Mouse (Mus musculus): ENCODE data around the gene Defb21.

Defb21 gene

GRCm38 (mm10) chr2:152572114-152572794 is at the start of gene Defb21:
Defb21 (plus strand) TSS chr2:152572744.
- in situ Hi-C loops (cut with MboI, MseI): no loop called here

- in situ Hi-C loops (cut with MboI, MseI): no loop called here
Measured at GRCm38 (mm10) chr2:152539944-152540710, 32.4 kb upstream of the Defb21 start, which contains the start of gene Defb29. Defb29 (minus strand) TSS chr2:152540098.

- in situ Hi-C loops (cut with MboI, MseI): no loop called here
Measured at GRCm38 (mm10) chr2:152541979-152542378, 30.6 kb upstream of the Defb21 start.

- in situ Hi-C loops (cut with MboI, MseI): no loop called here
Measured at GRCm38 (mm10) chr2:152542897-152543296, 29.6 kb upstream of the Defb21 start.

- in situ Hi-C loops (cut with MboI, MseI): no loop called here
Measured at GRCm38 (mm10) chr2:152543478-152543877, 29.1 kb upstream of the Defb21 start.

GRCm38 (mm10) chr2:152544691-152545090 is 27.9 kb upstream of the Defb21 start:
- in situ Hi-C loops (cut with MboI, MseI): no loop called here

GRCm38 (mm10) chr2:152548124-152548523 is 24.4 kb upstream of the Defb21 start:
- in situ Hi-C loops (cut with MboI, MseI): no loop called here

GRCm38 (mm10) chr2:152553774-152554423 is 18.6 kb upstream of the Defb21 start:
- in situ Hi-C loops (cut with MboI, MseI): no loop called here

- in situ Hi-C loops (cut with MboI, MseI): no loop called here
Measured at GRCm38 (mm10) chr2:152556655-152557054, 15.9 kb upstream of the Defb21 start.

- in situ Hi-C loops (cut with MboI, MseI): no loop called here
Measured at GRCm38 (mm10) chr2:152569038-152569437, 3.5 kb upstream of the Defb21 start, which contains the start of gene Gm17416. Gm17416 (plus strand) TSS chr2:152569338.

GRCm38 (mm10) chr2:152569881-152570280 is 2.7 kb upstream of the Defb21 start:
- in situ Hi-C loops (cut with MboI, MseI): no loop called here

- in situ Hi-C loops (cut with MboI, MseI): no loop called here
Measured at GRCm38 (mm10) chr2:152570313-152570712, 2.2 kb upstream of the Defb21 start.

- in situ Hi-C loops (cut with MboI, MseI): no loop called here
Measured at GRCm38 (mm10) chr2:152573484-152573883, 940 bp downstream of the Defb21 start.

- in situ Hi-C loops (cut with MboI, MseI): no loop called here
Measured at GRCm38 (mm10) chr2:152580107-152580506, 7.6 kb downstream of the Defb21 start, which contains the start of gene Defb19. Defb19 (minus strand) TSS chr2:152580312.

- in situ Hi-C loops (cut with MboI, MseI): no loop called here
Measured at GRCm38 (mm10) chr2:152580612-152581011, 8.1 kb downstream of the Defb21 start.

- in situ Hi-C loops (cut with MboI, MseI): no loop called here
Measured at GRCm38 (mm10) chr2:152586926-152587560, 14.5 kb downstream of the Defb21 start.

GRCm38 (mm10) chr2:152588450-152588849 is 15.9 kb downstream of the Defb21 start:
- in situ Hi-C loops (cut with MboI, MseI): no loop called here

GRCm38 (mm10) chr2:152589021-152589420 is 16.5 kb downstream of the Defb21 start:
- in situ Hi-C loops (cut with MboI, MseI): no loop called here

- in situ Hi-C loops (cut with MboI, MseI): no loop called here
Measured at GRCm38 (mm10) chr2:152599299-152599698, 26.8 kb downstream of the Defb21 start, which contains the start of gene Defb45. Defb45 (minus strand) TSS chr2:152599399.

- in situ Hi-C loops (cut with MboI, MseI): no loop called here
Measured at GRCm38 (mm10) chr2:152600076-152600475, 27.5 kb downstream of the Defb21 start.

- in situ Hi-C loops (cut with MboI, MseI): no loop called here
Measured at GRCm38 (mm10) chr2:152601275-152601960, 28.9 kb downstream of the Defb21 start.
